8 mouse cellular contexts compared by ENCODE assay signal in genomic region chr1:168287843-168288591, GRCm38 (mm10).
A peak's percentile ranks its signal among the peaks of the same experiment; 100 is the strongest.
DNase-seq lines count a peak whose midpoint lies in the region; ATAC-seq lines count a peak whose summit lies in the region.

No protein-coding gene starts in this region.

- peak overlapping the region; percentile 66 for H3K27ac ChIP-seq in embryonic facial prominence, embryonic 14.5 days (replicated peaks; ENCODE audit: low read depth, low read length)
- peak overlapping the region; percentile 87 for H3K27ac ChIP-seq in heart, embryonic 10.5 days
- peak overlapping the region; percentile 70 for H3K27ac ChIP-seq in neural tube, embryonic 14.5 days (ENCODE audit: low read depth, low read length)

- no peak overlapping the region for H3K4me3 ChIP-seq in embryonic facial prominence, embryonic 14.5 days (ENCODE audit: low read depth, low read length)
- H3K4me3 ChIP-seq in heart, embryonic 10.5 days, result peak overlapping the region; percentile 27; the same call in 1 of the 2 replicates
- H3K4me3 ChIP-seq in neural tube, embryonic 14.5 days (ENCODE audit: low read depth, low read length), result no peak overlapping the region

- H3K36me3 ChIP-seq in embryonic facial prominence, embryonic 14.5 days (ENCODE audit: control insufficient read depth, insufficient read depth, low read length), result no peaks in the 10 kb centered on the region
- 0 out of 2 replicates have a peak, but pooled peaks cover 5% of the 10 kb centered on the region for H3K36me3 ChIP-seq in heart, embryonic 10.5 days
- no peaks in the 10 kb centered on the region for H3K36me3 ChIP-seq in neural tube, embryonic 14.5 days (ENCODE audit: control insufficient read depth, insufficient read depth, low read length)

- H3K9me3 ChIP-seq in embryonic facial prominence, embryonic 14.5 days (ENCODE audit: control insufficient read depth, low read length), result no peaks in the 10 kb centered on the region
- H3K9me3 ChIP-seq in heart, embryonic 10.5 days, result no peaks in the 10 kb centered on the region
- H3K9me3 ChIP-seq in neural tube, embryonic 14.5 days (ENCODE audit: control insufficient read depth, low read length), result no peaks in the 10 kb centered on the region

- no peaks in the 10 kb centered on the region for H3K27me3 ChIP-seq in embryonic facial prominence, embryonic 14.5 days (replicated peaks; ENCODE audit: control insufficient read depth, insufficient read depth, low read length)
- H3K27me3 ChIP-seq in heart, embryonic 10.5 days (ENCODE audit: insufficient read depth, poor library complexity, severe bottlenecking), result no peaks in the 10 kb centered on the region
- no peaks in the 10 kb centered on the region for H3K27me3 ChIP-seq in neural tube, embryonic 14.5 days (ENCODE audit: control insufficient read depth, insufficient read depth, low read length)

- H3K4me2 ChIP-seq in embryonic facial prominence, embryonic 14.5 days (ENCODE audit: low read depth, low read length), result no peak overlapping the region
- no peak overlapping the region for H3K4me2 ChIP-seq in neural tube, embryonic 14.5 days (ENCODE audit: low read depth, low read length)

- H3K4me1 ChIP-seq in embryonic facial prominence, embryonic 14.5 days (ENCODE audit: control insufficient read depth, insufficient read depth, low read length), result peaks cover 42% of the 10 kb centered on the region
- H3K4me1 ChIP-seq in heart, embryonic 10.5 days, result peaks cover 94% of the 10 kb centered on the region
- peaks cover 57% of the 10 kb centered on the region for H3K4me1 ChIP-seq in neural tube, embryonic 14.5 days (ENCODE audit: control insufficient read depth, insufficient read depth, low read length)

- ATAC-seq in embryonic facial prominence, embryonic 14.5 days (ENCODE audit: low read depth), result peak; percentile 36
- peak; percentile 32 for ATAC-seq in neural tube, embryonic 14.5 days (ENCODE audit: low read depth)
- ATAC-seq in activated CD4-positive, CD25-positive, alpha-beta regulatory T cell, adult 4 months, result no peak

- 37% methylated on average over 23 of the region's 23 CpGs for WGBS in embryonic facial prominence, embryonic 14.5 days
- WGBS in heart, embryonic 10.5 days, result 6% methylated on average over 23 of the region's 23 CpGs
- 15% methylated on average over 23 of the region's 23 CpGs for WGBS in neural tube, embryonic 14.5 days

- DNase-seq in ovary, adult 18-20 months (ENCODE audit: low spot score), result peak; percentile 75
- DNase-seq in ovary, postnatal 10 days (ENCODE audit: low spot score), result no peak
- peak; percentile 79 for DNase-seq in embryonic facial prominence, embryonic 14.5 days (ENCODE audit: low spot score)
- peak; percentile 96 for DNase-seq in heart, embryonic 10.5 days (ENCODE audit: low spot score)
- peak; percentile 19 to 32 for DNase-seq in kidney, postnatal 36 days
- peak; percentile 73 to 82 for DNase-seq in lung, adult 18-20 months

- H3K9ac ChIP-seq in embryonic facial prominence, embryonic 14.5 days (ENCODE audit: low read depth, low read length), result no peak overlapping the region
- H3K9ac ChIP-seq in neural tube, embryonic 14.5 days (replicated peaks; ENCODE audit: low read depth, low read length), result no peak overlapping the region
